Mouse (Mus musculus) hindbrain, embryonic 15.5 days (tissue): Measurements from ENCODE around the gene Macrod2. TPM values are rescaled to one million over a fixed set of nuclear protein-coding genes. Genes with fewer than 3 reads are reported as not detected.

Source experiments
- ATAC-seq: fragments of 200-750 bp; cut with Nextera tagmentation; 2 replicates; pipeline ENCODE4 v1.8.0; 2017; ENCODE audit warnings: low read depth, moderate number of reproducible peaks, moderate TSS enrichment; ENCODE audit not compliant: low FRiP score
- H3K27ac ChIP-seq: fragments of 300-500 bp; sonication (generic); replicated peaks from 2 replicates; pipeline ENCODE4 v1.5.1; 2015; ENCODE audit warnings: mild to moderate bottlenecking, inconsistent platforms
- H3K27me3 ChIP-seq: fragments of 300-500 bp; sonication (generic); 2 replicates; pipeline ENCODE4 v1.6.1; 2015; ENCODE audit warnings: control low read depth, inconsistent platforms
- H3K36me3 ChIP-seq: fragments of 300-500 bp; sonication (generic); 2 replicates; pipeline ENCODE4 v1.6.1; 2015; ENCODE audit warnings: control low read depth, inconsistent platforms
- H3K4me1 ChIP-seq: fragments of 300-500 bp; sonication (generic); replicated peaks from 2 replicates; pipeline ENCODE4 v1.6.1; 2015; ENCODE audit warnings: control low read depth, inconsistent platforms
- H3K4me2 ChIP-seq: fragments of 300-500 bp; sonication (generic); 2 replicates; pipeline ENCODE4 v1.6.1; 2015; ENCODE audit warnings: moderate library complexity, mild to moderate bottlenecking, inconsistent platforms
- H3K4me3 ChIP-seq: fragments of 300-500 bp; sonication (generic); 2 replicates; pipeline ENCODE4 v1.5.1; 2015; ENCODE audit warnings: mild to moderate bottlenecking, inconsistent platforms
- H3K9ac ChIP-seq: fragments of 300-500 bp; sonication (generic); 2 replicates; pipeline ENCODE4 v1.6.1; 2015; ENCODE audit warnings: inconsistent platforms
- H3K9me3 ChIP-seq: fragments of 300-500 bp; sonication (generic); 2 replicates; pipeline ENCODE4 v1.6.1; 2016; ENCODE audit warnings: control low read depth, inconsistent platforms
- WGBS: fragments of 180-500 bp; shearing (Covaris S2); methylation state at CpG from one replicate; pipeline ENCODE4 v1.1.7; 2015; 5-methylcytosine and 5-hydroxymethylcytosine counted together
- polyA plus RNA-seq: library from polyadenylated mRNA; unstranded; fragments of >200 nt; fragmentation: Nextera tagmentation; extraction: Ambion mirVana; gene quantifications from 2 replicates; pipeline ENCODE4 v1.2.1, GENCODE M21; 2015

Gene Macrod2
- polyA plus RNA-seq, 1 experiment from 2014 or later, result 78.6 TPM

- H3K4me2 ChIP-seq, result no peak overlapping the region
- no peaks in the 10 kb centered on the region for H3K4me1 ChIP-seq
- ATAC-seq, result no peak
- no peak overlapping the region for H3K9ac ChIP-seq
- no peak overlapping the region for H3K4me3 ChIP-seq
- no peaks in the 10 kb centered on the region for H3K27me3 ChIP-seq
- no peak overlapping the region for H3K27ac ChIP-seq
- 84% methylated on average over 2 of the region's 2 CpGs for WGBS
- no peaks in the 10 kb centered on the region for H3K36me3 ChIP-seq
- H3K9me3 ChIP-seq, result no peaks in the 10 kb centered on the region
Measured at GRCm38 (mm10) chr2:140970181-140970580, 575.1 kb downstream of the Macrod2 start.

DNA sequence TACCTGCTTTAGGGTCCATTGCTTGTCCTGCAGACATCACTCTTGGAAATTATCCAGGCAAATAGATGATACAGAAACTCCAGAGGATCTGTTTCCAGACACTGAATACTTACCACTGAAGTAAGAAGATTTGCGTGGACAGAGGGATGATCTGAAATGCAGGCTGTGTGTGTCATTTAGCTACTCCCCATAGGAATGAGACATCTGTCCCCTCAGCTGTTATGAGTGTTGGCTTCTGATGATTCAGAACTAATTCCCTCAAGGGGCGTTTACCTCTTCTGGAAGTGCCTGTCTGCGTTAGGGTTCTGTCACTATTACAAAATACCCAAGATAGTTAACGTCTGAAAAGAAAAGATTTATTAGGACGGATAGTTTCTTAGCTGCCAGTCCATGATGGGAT, 576.7 kb downstream of the Macrod2 start:
- Histone ChIP-seq H3K9me3 (no peaks in the 10 kb centered on the region), H3K4me1 (no peaks in the 10 kb centered on the region), H3K36me3 (no peaks in the 10 kb centered on the region), H3K4me3 (no peak overlapping the region), H3K27me3 (no peaks in the 10 kb centered on the region), H3K9ac (no peak overlapping the region), H3K4me2 (no peak overlapping the region), H3K27ac (no peak overlapping the region)
- WGBS, result 63% methylated on average over 5 of the region's 5 CpGs
- ATAC-seq, result no peak

DNA sequence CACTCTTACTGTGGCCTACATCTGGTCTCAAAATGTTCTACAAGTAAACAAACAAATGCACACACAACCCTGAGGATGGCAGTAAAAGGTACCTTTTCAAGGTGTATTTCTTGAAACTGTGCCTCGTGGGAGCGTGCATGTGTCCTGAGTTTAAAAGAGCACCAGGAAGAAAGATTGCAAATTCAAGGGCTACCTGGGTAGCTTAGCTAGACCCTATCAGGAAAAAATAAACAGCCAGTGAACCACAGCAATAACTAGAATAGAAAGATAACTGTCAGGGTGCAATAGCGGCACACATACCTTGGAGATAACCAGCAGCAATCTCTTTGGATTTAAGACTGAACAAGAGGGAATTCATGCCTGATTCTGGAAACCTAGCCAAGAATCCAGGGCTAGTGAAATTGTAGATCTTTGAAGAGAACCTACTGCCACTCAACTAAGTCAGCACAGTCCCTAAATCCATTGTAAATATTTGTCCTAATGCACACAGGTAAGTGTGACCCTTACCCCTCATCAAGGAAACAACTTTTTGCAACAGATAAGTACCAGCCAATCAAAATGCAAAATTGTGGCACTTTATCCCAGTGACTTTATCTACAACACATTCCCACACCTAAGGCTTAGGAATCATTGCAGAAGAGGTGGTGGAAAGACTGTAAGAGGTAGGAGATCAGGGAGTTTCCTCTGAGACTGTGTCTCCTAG, 590.7 kb downstream of the Macrod2 start:
- Histone ChIP-seq H3K4me3 (no peak overlapping the region), H3K27me3 (no peaks in the 10 kb centered on the region), H3K4me2 (no peak overlapping the region), H3K36me3 (no peaks in the 10 kb centered on the region), H3K4me1 (no peaks in the 10 kb centered on the region), H3K9me3 (no peaks in the 10 kb centered on the region), H3K9ac (no peak overlapping the region), H3K27ac (no peak overlapping the region)
- ATAC-seq, result no peak
- 93% methylated on average over 3 of the region's 3 CpGs for WGBS

DNA sequence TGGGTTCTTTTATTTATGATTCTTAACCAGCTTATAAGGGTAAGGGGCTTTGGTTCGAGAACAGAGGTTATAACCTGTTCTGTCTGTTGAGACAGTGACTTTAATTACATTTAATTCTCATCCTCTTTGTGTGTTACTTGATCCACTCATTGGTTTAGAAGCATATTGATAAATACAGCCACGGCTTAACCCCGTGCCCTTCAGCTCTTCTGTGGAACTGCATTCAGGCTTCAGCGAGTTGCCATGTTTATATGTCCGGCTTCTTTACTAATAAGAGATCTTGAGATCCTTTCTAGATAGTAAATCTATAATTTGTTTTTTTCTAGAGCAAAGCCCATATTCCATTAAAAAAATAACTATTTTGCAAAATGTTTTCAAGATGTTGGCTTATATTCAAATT, 608.7 kb downstream of the Macrod2 start:
- no peaks in the 10 kb centered on the region for H3K9me3 ChIP-seq
- no peak for ATAC-seq
- WGBS, result 77% methylated on average over 5 of the region's 5 CpGs
- no peak overlapping the region for H3K27ac ChIP-seq
- H3K36me3 ChIP-seq, result no peaks in the 10 kb centered on the region
- H3K27me3 ChIP-seq, result no peaks in the 10 kb centered on the region
- H3K9ac ChIP-seq, result no peak overlapping the region
- no peak overlapping the region for H3K4me2 ChIP-seq
- H3K4me3 ChIP-seq, result no peak overlapping the region
- H3K4me1 ChIP-seq, result 0 out of 2 replicates have a peak, but pooled peaks cover 8% of the 10 kb centered on the region

DNA sequence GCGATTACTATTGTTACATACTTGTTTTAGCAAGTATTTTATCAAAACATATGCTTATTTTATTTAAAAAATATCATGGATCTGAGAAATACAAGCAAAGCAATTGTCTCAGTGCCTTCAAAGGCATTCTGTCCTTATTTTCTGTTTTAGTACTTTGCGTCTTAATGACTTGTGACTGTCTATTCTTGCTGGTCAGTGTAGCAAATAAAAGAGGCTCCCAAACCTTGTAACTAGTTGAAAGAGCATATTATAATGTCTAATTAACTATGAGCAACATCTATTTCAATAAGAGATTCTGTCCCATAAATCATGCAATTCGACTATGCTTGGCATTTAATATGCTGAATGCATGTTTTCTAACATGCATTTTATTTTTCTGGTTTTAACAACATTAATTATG, 609.2 kb downstream of the Macrod2 start:
- no peak overlapping the region for H3K4me2 ChIP-seq
- H3K27ac ChIP-seq, result no peak overlapping the region
- ATAC-seq, result no peak
- H3K36me3 ChIP-seq, result no peaks in the 10 kb centered on the region
- WGBS, result 77% methylated on average over 3 of the region's 3 CpGs
- no peaks in the 10 kb centered on the region for H3K27me3 ChIP-seq
- H3K4me1 ChIP-seq, result 0 out of 2 replicates have a peak, but pooled peaks cover 8% of the 10 kb centered on the region
- H3K9me3 ChIP-seq, result no peaks in the 10 kb centered on the region
- no peak overlapping the region for H3K9ac ChIP-seq
- H3K4me3 ChIP-seq, result no peak overlapping the region

DNA sequence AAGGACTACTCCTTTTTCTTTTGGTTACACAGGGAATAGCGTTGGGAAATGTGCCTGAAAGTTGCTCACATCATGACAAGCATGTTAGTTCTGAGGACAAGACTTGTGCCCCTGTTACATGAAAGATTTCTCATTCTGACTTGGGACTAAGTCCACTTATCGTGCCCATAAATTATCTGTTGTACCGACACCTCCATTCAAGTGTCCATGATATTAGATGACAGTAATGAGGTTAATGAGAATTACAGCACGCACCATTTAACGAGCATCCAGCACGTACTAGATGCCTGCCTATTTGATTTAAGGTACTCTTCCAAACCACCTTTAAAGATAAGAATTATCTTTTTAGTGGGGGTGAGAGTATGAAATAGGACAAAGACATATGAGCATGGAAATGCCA, 610.5 kb downstream of the Macrod2 start:
- WGBS, result 67% methylated on average over 6 of the region's 6 CpGs
- H3K27me3 ChIP-seq, result no peaks in the 10 kb centered on the region
- 0 out of 2 replicates have a peak, but pooled peaks cover 8% of the 10 kb centered on the region for H3K4me1 ChIP-seq
- ATAC-seq, result no peak
- H3K9ac ChIP-seq, result no peak overlapping the region
- H3K4me2 ChIP-seq, result no peak overlapping the region
- H3K27ac ChIP-seq, result no peak overlapping the region
- H3K36me3 ChIP-seq, result no peaks in the 10 kb centered on the region
- no peaks in the 10 kb centered on the region for H3K9me3 ChIP-seq
- no peak overlapping the region for H3K4me3 ChIP-seq

DNA sequence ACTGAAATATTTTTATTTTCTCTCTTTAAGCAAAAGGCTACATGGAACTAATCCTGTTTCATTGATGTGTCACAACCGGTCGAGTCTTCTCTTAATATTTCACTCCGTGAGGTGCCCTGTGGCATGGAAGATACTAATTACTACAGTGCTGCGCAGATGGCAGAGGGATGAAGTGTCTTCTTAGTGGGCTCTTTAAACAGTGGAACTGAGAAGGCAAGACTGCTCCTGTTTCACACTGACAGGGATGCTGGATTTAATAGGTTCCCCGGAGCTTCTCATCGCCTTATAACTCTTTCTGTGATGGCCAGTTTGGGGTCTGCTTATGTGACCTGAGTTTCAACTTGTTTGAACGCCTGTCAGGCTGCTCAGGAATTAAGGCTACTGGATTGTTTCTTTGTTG, 612.6 kb downstream of the Macrod2 start:
- ATAC-seq, result no peak
- Histone ChIP-seq H3K27me3 (no peaks in the 10 kb centered on the region), H3K4me1 (0 out of 2 replicates have a peak, but pooled peaks cover 8% of the 10 kb centered on the region), H3K27ac (no peak overlapping the region), H3K36me3 (no peaks in the 10 kb centered on the region), H3K4me3 (no peak overlapping the region), H3K9me3 (no peaks in the 10 kb centered on the region), H3K4me2 (no peak overlapping the region), H3K9ac (no peak overlapping the region)
- WGBS, result 44% methylated on average over 7 of the region's 7 CpGs

GRCm38 (mm10) chr2:141008458-141008857, 613.3 kb downstream of the Macrod2 start:
- WGBS, result 76% methylated on average over 1 of the region's 1 CpGs
- Histone ChIP-seq H3K4me3 (no peak overlapping the region), H3K36me3 (no peaks in the 10 kb centered on the region), H3K4me1 (0 out of 2 replicates have a peak, but pooled peaks cover 8% of the 10 kb centered on the region), H3K27ac (no peak overlapping the region), H3K9ac (no peak overlapping the region), H3K27me3 (no peaks in the 10 kb centered on the region), H3K4me2 (no peak overlapping the region), H3K9me3 (no peaks in the 10 kb centered on the region)
- ATAC-seq, result no peak

DNA sequence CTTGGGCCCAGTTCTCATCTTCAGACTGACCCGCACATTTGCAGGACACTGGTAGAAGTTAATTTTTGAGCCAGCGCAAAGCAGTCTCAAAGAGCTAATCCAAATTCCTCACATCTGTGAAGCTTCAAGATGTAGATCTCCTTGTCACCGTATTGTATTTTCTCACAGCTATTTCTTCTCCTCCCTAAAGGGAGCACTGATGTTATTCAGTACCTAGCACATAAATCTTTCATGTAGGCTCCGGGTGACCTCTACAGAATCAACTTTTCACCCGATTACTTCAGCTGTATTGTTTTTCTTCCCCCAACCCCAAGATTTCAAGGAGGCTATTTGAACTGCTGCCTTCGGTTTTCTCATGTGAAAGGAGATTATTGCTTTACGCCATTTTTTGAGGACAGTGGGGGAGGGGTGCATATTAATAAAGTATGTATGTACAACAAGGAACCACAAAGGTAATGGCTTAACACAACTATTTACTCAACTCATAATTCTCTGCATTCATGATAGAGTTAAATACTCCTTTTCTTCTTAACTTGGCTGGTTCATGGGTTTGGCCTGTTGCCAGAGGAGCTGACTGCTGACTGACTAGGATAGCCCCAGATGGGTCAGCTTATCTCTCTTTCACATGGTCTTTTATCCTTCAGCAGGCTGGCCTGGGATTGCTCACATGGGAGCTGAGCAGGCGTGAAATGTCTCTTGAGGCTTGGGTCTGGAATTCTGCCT, 618.5 kb downstream of the Macrod2 start:
- Histone ChIP-seq H3K4me3 (no peak overlapping the region), H3K4me2 (no peak overlapping the region), H3K27ac (no peak overlapping the region), H3K9me3 (no peaks in the 10 kb centered on the region), H3K27me3 (no peaks in the 10 kb centered on the region), H3K4me1 (no peaks in the 10 kb centered on the region), H3K36me3 (no peaks in the 10 kb centered on the region), H3K9ac (no peak overlapping the region)
- WGBS, result 44% methylated on average over 8 of the region's 8 CpGs
- ATAC-seq, result no peak

- Histone ChIP-seq H3K4me1 (peaks cover 5% of the 10 kb centered on the region), H3K9ac (no peak overlapping the region), H3K27me3 (no peaks in the 10 kb centered on the region), H3K9me3 (no peaks in the 10 kb centered on the region), H3K4me3 (no peak overlapping the region), H3K4me2 (no peak overlapping the region), H3K36me3 (no peaks in the 10 kb centered on the region), H3K27ac (no peak overlapping the region)
- 64% methylated on average over 4 of the region's 4 CpGs for WGBS
- ATAC-seq, result no peak
Measured at GRCm38 (mm10) chr2:141022971-141023370, 627.9 kb downstream of the Macrod2 start.

DNA sequence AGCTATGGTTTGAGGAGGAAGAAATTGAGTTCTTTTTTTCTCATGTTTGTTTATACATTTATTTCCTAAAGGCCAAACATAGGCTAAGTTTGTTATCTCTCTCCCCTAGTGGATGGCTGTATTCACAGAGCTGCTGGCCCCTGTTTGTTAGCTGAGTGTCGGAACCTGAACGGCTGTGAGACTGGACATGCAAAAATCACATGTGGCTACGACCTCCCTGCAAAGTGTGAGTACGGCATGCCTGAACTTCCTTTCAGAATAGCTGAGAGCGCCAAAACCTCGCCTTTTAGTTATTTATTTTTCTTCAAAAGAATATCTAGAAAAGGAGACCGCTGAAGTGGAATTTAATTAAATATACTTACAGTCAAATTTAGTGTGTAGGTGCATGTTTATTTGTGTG, 628.8 kb downstream of the Macrod2 start:
- no peaks in the 10 kb centered on the region for H3K36me3 ChIP-seq
- H3K9ac ChIP-seq, result no peak overlapping the region
- H3K4me2 ChIP-seq, result no peak overlapping the region
- no peaks in the 10 kb centered on the region for H3K9me3 ChIP-seq
- WGBS, result 59% methylated on average over 7 of the region's 7 CpGs
- H3K4me1 ChIP-seq, result peaks cover 5% of the 10 kb centered on the region
- ATAC-seq, result no peak
- H3K27ac ChIP-seq, result no peak overlapping the region
- no peaks in the 10 kb centered on the region for H3K27me3 ChIP-seq
- H3K4me3 ChIP-seq, result no peak overlapping the region

DNA sequence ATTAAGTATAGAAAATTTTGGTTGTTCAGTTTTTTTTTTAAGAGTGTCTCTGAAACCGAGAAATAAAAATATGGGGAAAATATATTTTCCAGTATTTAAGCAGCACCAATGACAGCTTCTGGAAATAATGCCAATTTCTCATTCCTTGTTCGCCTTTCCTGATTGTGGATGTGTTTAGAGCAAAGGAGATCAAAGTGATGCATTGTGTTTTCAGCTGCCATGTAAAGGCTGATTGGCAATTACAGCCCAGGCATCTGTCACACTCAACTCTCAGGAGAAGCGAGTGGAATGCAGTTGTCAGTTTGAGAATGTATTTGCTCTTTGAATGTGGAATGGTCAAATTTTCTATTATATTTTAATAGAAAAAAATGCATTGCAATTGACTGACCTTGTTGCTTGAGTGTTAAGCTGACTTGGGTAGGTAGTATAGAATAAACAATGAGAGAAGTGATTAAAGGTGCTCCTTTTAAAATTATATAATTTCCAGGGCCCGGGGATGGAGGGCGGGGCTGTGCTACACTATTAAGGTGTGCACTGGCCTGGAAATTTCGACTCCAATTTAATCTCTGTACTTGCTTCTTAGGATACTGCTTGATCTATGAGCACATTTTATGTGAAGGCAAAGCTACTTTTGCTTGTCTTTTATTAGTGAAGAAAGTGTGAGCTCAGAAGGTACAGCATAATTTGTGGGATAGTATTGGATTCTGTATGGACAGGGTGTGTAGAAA, 629.4 kb downstream of the Macrod2 start:
- 51% methylated on average over 6 of the region's 6 CpGs for WGBS
- Histone ChIP-seq H3K4me3 (no peak overlapping the region), H3K27me3 (no peaks in the 10 kb centered on the region), H3K9me3 (no peaks in the 10 kb centered on the region), H3K27ac (no peak overlapping the region), H3K4me1 (peaks cover 5% of the 10 kb centered on the region), H3K4me2 (no peak overlapping the region), H3K9ac (no peak overlapping the region), H3K36me3 (no peaks in the 10 kb centered on the region)
- no peak for ATAC-seq
